Mouse (Mus musculus) hindbrain, embryonic 14.5 days (tissue): ENCODE measurements around the gene Tmem95. TPM values are rescaled to one million over a fixed set of nuclear protein-coding genes. Genes with fewer than 3 reads are reported as not detected.

Experiments used
- ATAC-seq: fragments of 200-750 bp; cut with Nextera tagmentation; 2 replicates; pipeline ENCODE4 v1.8.0; 2017; ENCODE audit warnings: moderate number of reproducible peaks, mild to moderate bottlenecking, moderate TSS enrichment, moderate library complexity; ENCODE audit not compliant: low FRiP score
- DNase-seq: peaks from one replicate; pipeline ENCODE4 v3.0.0-alpha.2; 2015; ENCODE audit warnings: low spot score
- H3K27ac ChIP-seq: fragments of 300-500 bp; sonication (generic); 2 replicates; pipeline ENCODE4 v1.5.1; 2014; ENCODE audit warnings: mild to moderate bottlenecking, moderate library complexity
- H3K27me3 ChIP-seq: fragments of 300-500 bp; sonication (generic); 2 replicates; pipeline ENCODE4 v1.6.1; 2014; ENCODE audit warnings: mild to moderate bottlenecking, low read length, mixed read lengths; ENCODE audit not compliant: control insufficient read depth, insufficient read depth
- H3K36me3 ChIP-seq: fragments of 300-500 bp; sonication (generic); replicated peaks from 2 replicates; pipeline ENCODE4 v1.6.1; 2014; ENCODE audit not compliant: control insufficient read depth, insufficient read depth
- H3K4me1 ChIP-seq: fragments of 300-500 bp; sonication (generic); replicated peaks from 2 replicates; pipeline ENCODE4 v1.6.1; 2014; ENCODE audit warnings: antibody characterized with exemption, low read length, mixed read lengths; ENCODE audit not compliant: control insufficient read depth, insufficient read depth
- H3K4me2 ChIP-seq: fragments of 300-500 bp; sonication (generic); replicated peaks from 2 replicates; pipeline ENCODE4 v1.6.1; 2014; ENCODE audit warnings: mild to moderate bottlenecking, moderate library complexity
- H3K4me3 ChIP-seq: fragments of 300-500 bp; sonication (generic); replicated peaks from 2 replicates; pipeline ENCODE4 v1.5.1; 2014; ENCODE audit warnings: mild to moderate bottlenecking, low read length
- H3K9ac ChIP-seq: fragments of 300-500 bp; sonication (generic); 2 replicates; pipeline ENCODE4 v1.6.1; 2014
- H3K9me3 ChIP-seq: fragments of 300-500 bp; sonication (generic); 2 replicates; pipeline ENCODE4 v1.6.1; 2016; ENCODE audit warnings: low read length; ENCODE audit not compliant: control insufficient read depth
- WGBS: fragments of 180-500 bp; shearing (Covaris S2); extraction: QIAGEN DNeasy Blood & Tissue Kit; methylation state at CpG from one replicate; pipeline ENCODE4 v1.1.7; 2014; 5-methylcytosine and 5-hydroxymethylcytosine counted together
- polyA plus RNA-seq: library from polyadenylated mRNA; unstranded; fragments of >200 nt; fragmentation: Nextera tagmentation; extraction: Ambion mirVana; gene quantifications from 2 replicates; pipeline ENCODE4 v1.2.1, GENCODE M21; 2014

Tmem95 gene
- polyA plus RNA-seq, 1 experiment from 2014 or later: not detected

DNA sequence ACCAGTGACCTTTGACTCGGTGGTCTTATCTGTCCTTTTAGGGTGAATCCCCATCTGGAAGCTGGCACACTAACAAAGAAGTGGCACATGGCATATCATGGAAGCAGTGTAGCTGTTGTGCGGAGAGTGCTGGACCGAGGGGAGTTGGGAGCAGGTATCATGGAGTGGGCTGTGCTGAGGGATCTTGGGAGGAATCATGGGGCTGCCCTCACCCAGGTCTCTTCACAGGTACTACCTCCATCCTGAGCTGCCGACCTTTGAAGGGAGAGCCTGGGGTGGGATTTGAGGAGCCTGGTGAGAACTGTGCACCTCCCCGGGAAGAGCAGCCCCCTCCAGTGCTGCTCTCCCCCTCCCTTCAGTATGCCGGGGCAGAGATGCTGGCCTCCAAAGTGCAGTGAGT lies 33.9 kb upstream of the Tmem95 start:
- no peaks in the 10 kb centered on the region for H3K9me3 ChIP-seq
- no peak overlapping the region for H3K4me2 ChIP-seq
- no peak overlapping the region for H3K4me3 ChIP-seq
- H3K4me1 ChIP-seq: peaks cover 18% of the 10 kb centered on the region
- H3K27ac ChIP-seq: no peak overlapping the region
- ATAC-seq (no peak), DNase-seq (no peak)
- H3K9ac ChIP-seq: no peak overlapping the region
- H3K36me3 ChIP-seq: peaks cover 88% of the 10 kb centered on the region
- no peaks in the 10 kb centered on the region for H3K27me3 ChIP-seq
- 89% methylated on average over 6 of the region's 6 CpGs for WGBS

DNA sequence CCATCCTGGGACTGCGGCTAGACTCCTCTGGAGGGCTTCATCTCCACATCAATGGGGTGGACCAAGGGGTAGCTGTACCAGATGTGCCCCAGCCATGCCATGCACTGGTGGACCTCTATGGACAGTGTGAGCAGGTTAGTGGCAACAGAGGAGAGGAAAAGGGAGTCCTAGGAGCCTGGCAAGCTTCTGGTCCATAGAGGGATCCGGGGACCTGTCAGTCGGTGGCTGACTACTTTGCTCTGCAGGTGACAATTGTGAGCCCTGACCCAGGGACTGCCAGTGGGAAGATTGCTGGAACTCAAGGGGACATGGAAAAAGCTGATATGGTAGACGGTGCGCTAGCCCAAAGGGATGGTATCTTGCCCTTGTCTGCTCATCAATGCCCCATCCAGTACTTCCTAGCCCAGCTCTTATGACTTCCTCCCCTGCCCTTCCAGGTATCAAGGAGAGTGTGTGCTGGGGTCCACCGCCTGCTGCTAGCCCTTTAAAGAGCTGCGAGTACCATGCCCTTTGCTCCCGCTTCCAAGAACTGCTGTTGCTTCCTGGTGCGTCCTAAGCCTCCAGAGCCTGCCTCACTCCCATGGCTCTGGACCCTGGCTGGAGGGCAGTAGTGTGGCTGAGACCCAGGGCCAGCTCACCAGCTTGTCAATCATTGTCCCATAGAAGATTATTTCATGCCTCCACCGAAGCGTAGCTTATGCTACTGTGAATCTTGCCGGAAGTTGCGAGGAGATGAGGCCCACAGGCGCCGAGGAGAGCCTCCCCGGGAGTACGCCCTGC lies 33.2 kb upstream of the Tmem95 start:
- H3K4me3 ChIP-seq: no peak overlapping the region
- H3K27me3 ChIP-seq: no peaks in the 10 kb centered on the region

DNA sequence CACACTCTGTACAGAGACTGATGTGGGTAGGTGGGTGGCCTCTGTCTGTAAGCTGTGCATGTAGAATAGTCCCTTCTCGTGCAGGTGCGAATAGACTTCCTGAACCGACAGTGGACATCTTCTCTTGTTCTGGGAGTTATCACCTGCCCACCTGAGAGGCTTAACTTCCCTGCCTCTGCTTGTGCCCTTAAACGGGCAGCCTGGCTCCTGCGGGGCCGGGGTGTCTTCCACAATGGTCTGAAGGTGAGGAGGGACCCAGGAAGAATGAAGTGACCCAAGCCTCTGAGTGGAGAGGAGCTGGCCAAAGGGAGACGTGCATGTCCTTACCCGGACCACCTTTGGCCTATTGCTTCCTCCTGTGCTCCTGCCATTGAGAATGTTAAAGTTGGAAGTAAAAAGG lies 32.4 kb upstream of the Tmem95 start:
- H3K9me3 ChIP-seq: no peaks in the 10 kb centered on the region
- no peak overlapping the region for H3K4me2 ChIP-seq
- H3K27me3 ChIP-seq: no peaks in the 10 kb centered on the region
- no peak for DNase-seq
- H3K36me3 ChIP-seq: peaks cover 88% of the 10 kb centered on the region
- no peak overlapping the region for H3K27ac ChIP-seq
- H3K9ac ChIP-seq: no peak overlapping the region
- H3K4me3 ChIP-seq: no peak overlapping the region
- peaks cover 16% of the 10 kb centered on the region for H3K4me1 ChIP-seq
- WGBS: 94% methylated on average over 8 of the region's 8 CpGs
- no peak for ATAC-seq

More for the DNA sequence above, 33.2 kb upstream of the Tmem95 start:
- Histone ChIP-seq H3K36me3 (peaks cover 88% of the 10 kb centered on the region), H3K27ac (no peak overlapping the region), H3K9ac (no peak overlapping the region), H3K9me3 (no peaks in the 10 kb centered on the region), H3K4me2 (no peak overlapping the region), H3K4me1 (peaks cover 18% of the 10 kb centered on the region)
- no peak for DNase-seq
- ATAC-seq: no peak
- 96% methylated on average over 17 of the region's 17 CpGs for WGBS

DNA sequence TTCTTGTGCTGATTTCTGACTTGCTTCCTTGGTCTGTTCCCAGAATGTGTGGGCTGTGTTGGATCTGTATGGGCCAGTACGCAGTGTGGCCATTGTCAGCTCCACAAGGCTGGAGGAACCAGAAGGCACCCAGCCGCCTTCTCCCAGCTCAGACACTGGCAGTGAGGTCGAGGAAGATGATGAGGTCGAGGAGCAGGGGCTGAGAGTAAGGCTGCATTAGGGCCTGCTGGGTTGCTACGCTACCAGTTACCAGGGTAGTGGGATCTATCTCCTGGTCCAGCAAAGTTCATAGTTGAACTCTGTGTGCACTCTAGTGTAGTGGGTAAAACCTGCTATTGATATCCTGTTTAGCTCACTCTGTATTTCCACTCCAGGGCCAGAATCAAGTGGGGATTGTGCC lies 31.4 kb upstream of the Tmem95 start:
- Histone ChIP-seq H3K9ac (no peak overlapping the region), H3K4me1 (peaks cover 6% of the 10 kb centered on the region; the same call in 1 of the 2 replicates), H3K27ac (no peak overlapping the region), H3K27me3 (no peaks in the 10 kb centered on the region), H3K4me2 (no peak overlapping the region), H3K9me3 (no peaks in the 10 kb centered on the region), H3K36me3 (peaks cover 92% of the 10 kb centered on the region), H3K4me3 (no peak overlapping the region)
- 92% methylated on average over 5 of the region's 5 CpGs for WGBS
- ATAC-seq (no peak), DNase-seq (no peak)

DNA sequence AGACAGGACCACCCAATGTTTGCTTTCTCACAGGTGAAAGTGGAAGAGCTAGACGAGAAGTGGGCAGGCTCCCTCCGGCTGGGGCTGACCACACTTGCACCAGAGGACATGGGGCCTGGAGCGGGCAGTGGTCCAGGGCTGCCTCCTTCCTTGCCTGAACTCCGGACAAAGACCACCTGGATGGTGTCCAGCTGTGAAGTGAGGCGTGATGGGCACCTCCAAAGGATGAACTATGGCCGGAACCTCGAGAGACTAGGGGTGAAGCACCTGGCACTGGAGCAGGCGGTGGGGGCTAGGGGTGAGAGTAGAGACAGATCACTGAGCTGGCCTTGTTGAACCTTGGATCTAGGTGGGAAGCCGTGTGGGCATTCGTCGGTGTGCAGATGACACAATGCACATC lies 30.8 kb upstream of the Tmem95 start:
- no peak for ATAC-seq
- Histone ChIP-seq H3K27ac (no peak overlapping the region), H3K9ac (no peak overlapping the region), H3K27me3 (no peaks in the 10 kb centered on the region), H3K4me1 (peaks cover 6% of the 10 kb centered on the region; the same call in 1 of the 2 replicates), H3K36me3 (peaks cover 98% of the 10 kb centered on the region), H3K9me3 (no peaks in the 10 kb centered on the region), H3K4me2 (no peak overlapping the region), H3K4me3 (no peak overlapping the region)
- 93% methylated on average over 11 of the region's 11 CpGs for WGBS
- no peak for DNase-seq

DNA sequence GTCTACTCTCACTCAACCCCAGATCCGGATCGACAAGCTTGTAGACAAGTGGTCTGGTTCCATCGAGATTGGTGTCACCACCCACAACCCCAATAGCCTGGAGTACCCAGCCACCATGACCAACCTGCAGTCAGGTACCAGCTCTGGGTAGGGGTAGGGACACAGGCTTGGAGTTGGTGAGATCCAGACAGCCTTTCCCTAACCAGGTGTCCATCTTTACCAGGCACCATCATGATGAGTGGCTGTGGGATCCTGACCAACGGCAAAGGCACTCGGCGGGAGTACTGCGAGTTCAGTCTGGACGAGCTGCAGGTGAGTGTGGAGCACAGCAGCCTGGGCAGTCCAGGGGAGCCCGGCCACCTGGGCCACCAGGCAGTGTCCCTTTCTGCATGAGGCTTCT lies 26.5 kb upstream of the Tmem95 start:
- H3K27ac ChIP-seq: no peak overlapping the region
- H3K4me2 ChIP-seq: no peak overlapping the region
- WGBS: 95% methylated on average over 9 of the region's 9 CpGs
- H3K36me3 ChIP-seq: peaks cover 58% of the 10 kb centered on the region
- H3K9me3 ChIP-seq: no peaks in the 10 kb centered on the region
- no peak overlapping the region for H3K4me3 ChIP-seq
- ATAC-seq (no peak), DNase-seq (no peak)
- no peak overlapping the region for H3K9ac ChIP-seq
- H3K4me1 ChIP-seq: peaks cover 21% of the 10 kb centered on the region
- H3K27me3 ChIP-seq: no peaks in the 10 kb centered on the region

DNA sequence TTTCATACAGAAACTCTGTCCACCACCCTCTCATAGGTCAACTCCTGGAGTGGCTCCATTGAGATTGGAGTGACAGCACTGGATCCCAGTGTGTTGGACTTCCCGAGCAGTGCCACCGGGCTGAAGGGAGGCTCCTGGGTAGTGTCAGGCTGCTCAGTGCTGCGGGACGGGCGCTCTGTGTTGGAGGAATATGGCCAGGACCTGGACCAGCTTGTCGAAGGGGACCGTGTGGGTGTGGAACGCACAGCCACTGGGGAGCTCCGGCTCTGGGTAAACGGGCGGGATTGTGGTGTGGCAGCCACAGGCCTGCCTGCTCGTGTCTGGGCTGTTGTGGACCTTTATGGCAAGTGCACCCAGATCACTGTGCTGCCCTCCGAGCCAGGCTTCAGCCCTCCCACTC lies 25.2 kb upstream of the Tmem95 start:
- Histone ChIP-seq H3K27ac (no peak overlapping the region), H3K9ac (peak overlapping the region; percentile 99), H3K4me2 (peak overlapping the region; percentile 98), H3K4me1 (peaks cover 29% of the 10 kb centered on the region), H3K36me3 (peaks cover 44% of the 10 kb centered on the region), H3K4me3 (peak overlapping the region; percentile 93), H3K9me3 (no peaks in the 10 kb centered on the region), H3K27me3 (no peaks in the 10 kb centered on the region)
- ATAC-seq (no peak), DNase-seq (no peak)
- WGBS: 81% methylated on average over 13 of the region's 13 CpGs

DNA sequence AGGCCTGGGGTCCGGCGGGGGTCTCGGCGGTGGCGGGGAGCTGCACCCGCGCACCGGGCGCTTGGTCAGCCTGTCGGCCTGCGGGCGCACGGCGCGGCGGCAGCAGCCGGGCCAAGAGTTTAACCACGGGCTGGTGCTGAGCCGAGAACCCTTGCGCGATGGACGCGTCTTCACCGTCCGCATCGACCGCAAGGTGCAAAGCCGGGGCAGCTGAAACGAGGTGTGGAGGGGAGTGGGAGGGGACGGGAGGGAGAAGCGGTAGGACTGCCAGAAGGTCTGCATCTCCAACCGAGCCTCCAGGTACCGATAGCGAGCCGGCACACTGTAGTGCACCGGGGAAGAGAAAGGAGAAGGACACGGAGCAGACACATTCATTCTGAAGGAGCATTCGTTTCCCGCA lies 24.2 kb upstream of the Tmem95 start:
- Histone ChIP-seq H3K9me3 (no peaks in the 10 kb centered on the region), H3K36me3 (peaks cover 34% of the 10 kb centered on the region), H3K9ac (peak overlapping the region; percentile 99), H3K4me1 (peaks cover 29% of the 10 kb centered on the region), H3K4me3 (peak overlapping the region; percentile 93), H3K27ac (peak overlapping the region; percentile 99), H3K4me2 (peak overlapping the region; percentile 98), H3K27me3 (no peaks in the 10 kb centered on the region)
- DNase-seq (no peak), ATAC-seq (0 out of 2 replicates have a peak, but pooled peaks have one; percentile 0)
- WGBS: under 1% methylated on average over 38 of the region's 39 CpGs

DNA sequence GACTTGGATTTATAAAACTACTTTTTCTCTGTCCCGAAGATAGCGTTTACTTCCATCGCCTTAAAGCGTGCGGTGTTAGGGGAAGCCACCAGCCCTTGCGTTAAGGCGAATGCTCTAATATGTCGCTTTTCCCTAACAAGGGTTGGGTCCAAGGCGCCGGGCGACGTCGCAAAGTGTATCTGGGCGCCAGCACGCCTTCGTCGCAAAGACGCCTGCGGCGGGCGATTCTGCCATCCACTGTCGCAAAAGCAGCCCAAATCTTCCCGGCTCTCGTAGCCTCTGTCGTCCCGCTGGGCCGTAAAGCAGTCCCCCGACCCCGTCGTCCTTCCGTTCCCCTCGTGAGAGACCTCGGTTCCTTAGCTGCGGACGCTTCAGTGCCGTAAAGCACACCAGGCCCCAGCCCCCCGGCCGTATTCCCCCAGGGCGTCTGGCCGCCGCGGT lies 23.6 kb upstream of the Tmem95 start:
- under 1% methylated on average over 42 of the region's 42 CpGs for WGBS
- ATAC-seq (peak; percentile 83), DNase-seq (peak; percentile 95)
- Histone ChIP-seq H3K4me1 (peaks cover 29% of the 10 kb centered on the region), H3K36me3 (peaks cover 29% of the 10 kb centered on the region), H3K4me2 (peak overlapping the region; percentile 98), H3K9ac (peak overlapping the region; percentile 99), H3K4me3 (peak overlapping the region; percentile 93), H3K9me3 (no peaks in the 10 kb centered on the region), H3K27ac (peak overlapping the region; percentile 99), H3K27me3 (no peaks in the 10 kb centered on the region)
